Mouse (Mus musculus): Measurements from ENCODE around the gene Peli3. TPM values are rescaled to one million over a fixed set of nuclear protein-coding genes. Genes with fewer than 3 reads are reported as not detected.
A peak's percentile ranks its signal among the peaks of the same experiment; 100 is the strongest.

Peli3 gene
- polyA plus RNA-seq, 1 experiment from 2014 or later = 10.7 TPM

DNA sequence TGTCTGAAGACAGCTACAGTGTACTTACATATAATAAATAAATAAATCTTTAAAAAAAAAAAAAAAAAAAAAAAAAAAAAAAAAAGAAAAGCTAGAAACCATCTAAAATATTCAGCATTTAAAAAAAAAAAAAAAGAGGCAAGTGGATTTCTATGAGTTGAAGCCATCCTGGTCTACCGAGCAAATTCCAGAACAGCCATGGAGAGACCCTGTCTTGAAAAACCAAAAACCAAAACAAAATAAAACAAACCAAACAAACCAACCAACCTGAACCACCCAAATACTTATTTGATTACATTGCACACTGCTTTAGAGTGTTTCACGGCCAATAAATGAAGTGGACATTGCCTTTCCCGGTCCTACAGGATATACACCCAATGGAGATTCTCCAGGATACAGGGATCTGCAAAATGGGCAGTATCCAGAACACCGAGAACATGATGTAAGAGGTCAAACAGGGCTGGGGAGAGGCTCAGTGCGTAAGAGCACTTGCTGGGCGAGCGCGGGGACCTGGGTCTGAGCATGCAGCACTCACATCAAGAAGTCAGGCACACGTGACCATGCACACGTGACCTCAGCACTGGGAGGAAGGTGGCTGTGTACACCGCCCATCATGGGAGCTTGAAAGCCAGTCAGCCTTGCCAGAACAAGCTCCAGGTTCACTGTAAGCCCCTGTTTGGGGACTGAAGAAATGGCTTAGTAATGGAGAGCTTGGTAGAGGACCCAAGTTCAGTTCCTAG, 17.6 kb downstream of the Peli3 start:
- DNase-seq (no peak), ATAC-seq (ENCODE audit: low FRiP score, low TSS enrichment) (no peak)
- Histone ChIP-seq H3K27me3 (ENCODE audit: control insufficient read depth, insufficient read depth, low read length) (no peaks in the 10 kb centered on the region), H3K4me2 (ENCODE audit: low read length) (no peak overlapping the region), H3K4me1 (ENCODE audit: control insufficient read depth, insufficient read depth, low read length) (peaks cover 19% of the 10 kb centered on the region), H3K9ac (replicated peaks; ENCODE audit: low read length) (no peak overlapping the region), H3K4me3 (replicated peaks; ENCODE audit: low read depth, low read length) (no peak overlapping the region), H3K27ac (replicated peaks; ENCODE audit: low read depth, low read length) (no peak overlapping the region), H3K36me3 (ENCODE audit: control insufficient read depth, insufficient read depth, low read length) (peaks cover 58% of the 10 kb centered on the region), H3K9me3 (ENCODE audit: control insufficient read depth, low read length) (no peaks in the 10 kb centered on the region)
- WGBS = 96% methylated on average over 11 of the region's 11 CpGs

DNA sequence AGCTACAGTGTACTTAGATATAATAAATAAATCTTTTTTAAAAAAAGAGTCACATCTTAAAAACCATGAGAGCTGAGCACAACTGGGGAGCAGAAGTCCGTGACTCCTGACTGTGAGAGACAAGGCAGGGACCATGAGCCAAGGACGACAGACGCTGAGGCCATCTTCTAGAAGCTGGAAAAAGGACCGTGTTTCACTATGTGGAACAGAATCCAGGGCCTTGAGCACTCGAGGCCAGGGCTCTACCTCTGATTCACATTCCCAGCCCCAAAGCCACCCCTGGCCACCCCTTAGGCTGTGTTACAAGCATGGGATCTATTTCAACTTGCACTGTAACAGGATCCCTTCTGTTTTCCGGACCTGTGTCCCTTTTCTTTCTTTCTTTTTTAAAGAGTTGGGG, 23.3 kb downstream of the Peli3 start:
- Histone ChIP-seq H3K9me3 (ENCODE audit: control insufficient read depth, low read length) (no peaks in the 10 kb centered on the region), H3K36me3 (ENCODE audit: control insufficient read depth, insufficient read depth, low read length) (peaks cover 96% of the 10 kb centered on the region), H3K4me3 (replicated peaks; ENCODE audit: low read depth, low read length) (no peak overlapping the region), H3K4me2 (ENCODE audit: low read length) (no peak overlapping the region), H3K9ac (replicated peaks; ENCODE audit: low read length) (no peak overlapping the region), H3K4me1 (ENCODE audit: control insufficient read depth, insufficient read depth, low read length) (no peaks in the 10 kb centered on the region), H3K27me3 (ENCODE audit: control insufficient read depth, insufficient read depth, low read length) (no peaks in the 10 kb centered on the region), H3K27ac (replicated peaks; ENCODE audit: low read depth, low read length) (no peak overlapping the region)
- no peak for DNase-seq
- WGBS = 88% methylated on average over 6 of the region's 6 CpGs
- ATAC-seq (ENCODE audit: low FRiP score, low TSS enrichment) = no peak

DNA sequence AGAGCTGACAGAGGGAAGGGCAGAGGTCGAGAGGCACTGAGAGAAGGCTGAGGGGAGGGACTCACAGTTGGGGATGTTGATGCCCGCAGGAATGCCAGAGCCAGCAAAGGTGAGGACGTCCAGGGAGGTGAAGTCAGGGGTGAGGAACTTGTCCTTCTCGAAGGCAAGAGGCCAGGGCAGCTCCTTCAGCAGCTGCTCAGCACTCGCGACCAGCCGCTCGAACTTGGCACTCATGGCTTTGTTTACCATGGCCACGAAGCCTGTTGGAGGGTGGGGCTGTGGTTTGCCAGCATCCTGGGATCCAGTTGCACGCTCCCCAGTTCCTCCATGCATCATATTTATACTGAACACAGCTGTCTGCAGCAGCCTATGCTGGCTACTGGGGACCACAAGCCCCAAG, 26.1 kb downstream of the Peli3 start:
- Histone ChIP-seq H3K36me3 (ENCODE audit: control insufficient read depth, insufficient read depth, low read length) (peaks cover 98% of the 10 kb centered on the region), H3K4me3 (replicated peaks; ENCODE audit: low read depth, low read length) (no peak overlapping the region)
- WGBS = 86% methylated on average over 10 of the region's 10 CpGs

DNA sequence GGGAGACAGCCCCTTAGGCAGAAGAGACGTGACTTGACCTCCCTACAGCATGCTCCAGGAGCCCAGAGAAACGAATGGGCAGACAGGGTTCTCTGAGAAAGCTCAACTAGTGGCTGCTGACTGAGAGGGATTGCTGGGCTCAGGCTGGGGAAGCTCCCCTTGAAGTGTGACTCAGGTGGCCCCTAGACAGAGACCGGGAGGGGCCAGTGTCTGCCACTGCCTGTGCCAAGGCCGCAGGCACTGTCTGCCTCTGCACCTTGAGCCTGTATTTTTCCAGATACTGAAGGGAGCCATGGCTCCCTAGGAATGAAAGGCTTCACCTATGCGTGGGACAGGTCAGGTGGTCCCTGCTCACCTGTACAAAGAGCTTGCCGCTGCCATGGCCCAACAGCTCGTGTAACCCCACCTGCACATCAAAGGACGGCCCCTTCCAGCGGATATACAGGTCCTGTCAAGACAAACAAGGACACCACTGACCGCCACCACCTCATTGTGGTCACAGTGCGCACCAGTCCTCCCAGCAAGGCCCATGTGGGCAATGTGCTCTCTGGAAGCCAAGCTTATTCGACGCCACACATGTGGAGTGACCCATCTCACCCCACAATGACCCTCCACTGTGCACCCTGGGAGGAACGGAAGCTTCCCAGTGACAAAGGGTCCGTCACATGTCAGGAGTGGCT, 26.9 kb downstream of the Peli3 start:
- no peak overlapping the region for H3K9ac ChIP-seq (replicated peaks; ENCODE audit: low read length)
- H3K27ac ChIP-seq (replicated peaks; ENCODE audit: low read depth, low read length) = no peak overlapping the region
- no peaks in the 10 kb centered on the region for H3K9me3 ChIP-seq (ENCODE audit: control insufficient read depth, low read length)
- H3K4me3 ChIP-seq (replicated peaks; ENCODE audit: low read depth, low read length) = no peak overlapping the region
- peaks cover 98% of the 10 kb centered on the region for H3K36me3 ChIP-seq (ENCODE audit: control insufficient read depth, insufficient read depth, low read length)
- no peaks in the 10 kb centered on the region for H3K4me1 ChIP-seq (ENCODE audit: control insufficient read depth, insufficient read depth, low read length)
- H3K27me3 ChIP-seq (ENCODE audit: control insufficient read depth, insufficient read depth, low read length) = no peaks in the 10 kb centered on the region
- WGBS = 93% methylated on average over 15 of the region's 15 CpGs
- H3K4me2 ChIP-seq (ENCODE audit: low read length) = no peak overlapping the region
- ATAC-seq (ENCODE audit: low FRiP score, low TSS enrichment) = no peak
- DNase-seq = no peak

More for the DNA sequence above, 26.1 kb downstream of the Peli3 start:
- no peak overlapping the region for H3K9ac ChIP-seq (replicated peaks; ENCODE audit: low read length)
- H3K27me3 ChIP-seq (ENCODE audit: control insufficient read depth, insufficient read depth, low read length) = no peaks in the 10 kb centered on the region
- no peaks in the 10 kb centered on the region for H3K9me3 ChIP-seq (ENCODE audit: control insufficient read depth, low read length)
- H3K4me2 ChIP-seq (ENCODE audit: low read length) = no peak overlapping the region
- no peaks in the 10 kb centered on the region for H3K4me1 ChIP-seq (ENCODE audit: control insufficient read depth, insufficient read depth, low read length)
- ATAC-seq (ENCODE audit: low FRiP score, low TSS enrichment) (no peak), DNase-seq (no peak)
- no peak overlapping the region for H3K27ac ChIP-seq (replicated peaks; ENCODE audit: low read depth, low read length)

DNA sequence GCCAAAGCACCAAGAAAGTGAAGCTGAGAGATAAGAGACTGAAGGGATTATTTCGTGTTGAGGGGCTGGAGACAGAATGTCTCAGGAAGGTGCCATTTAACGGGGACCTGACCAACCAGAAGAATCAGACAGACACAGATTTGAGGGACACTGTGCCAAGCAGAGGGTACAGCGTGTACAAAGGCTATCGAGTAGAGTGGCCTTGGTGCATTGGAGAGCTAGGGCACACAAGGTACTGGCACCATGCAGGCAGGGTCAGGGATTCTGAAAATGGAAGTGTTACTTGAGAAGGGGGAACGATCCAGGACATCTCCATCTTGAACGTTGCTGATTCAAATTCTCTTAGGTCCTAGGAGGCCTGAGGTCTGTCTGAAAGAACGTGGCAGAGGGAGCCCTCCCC, 33.6 kb downstream of the Peli3 start:
- Histone ChIP-seq H3K27ac (replicated peaks; ENCODE audit: low read depth, low read length) (no peak overlapping the region), H3K27me3 (ENCODE audit: control insufficient read depth, insufficient read depth, low read length) (no peaks in the 10 kb centered on the region), H3K4me3 (replicated peaks; ENCODE audit: low read depth, low read length) (no peak overlapping the region), H3K9ac (replicated peaks; ENCODE audit: low read length) (no peak overlapping the region), H3K36me3 (ENCODE audit: control insufficient read depth, insufficient read depth, low read length) (peaks cover 71% of the 10 kb centered on the region), H3K9me3 (ENCODE audit: control insufficient read depth, low read length) (no peaks in the 10 kb centered on the region), H3K4me1 (ENCODE audit: control insufficient read depth, insufficient read depth, low read length) (peaks cover 10% of the 10 kb centered on the region; the same call in 1 of the 2 replicates), H3K4me2 (ENCODE audit: low read length) (no peak overlapping the region)
- DNase-seq (no peak), ATAC-seq (ENCODE audit: low FRiP score, low TSS enrichment) (no peak)
- WGBS = 96% methylated on average over 7 of the region's 7 CpGs

DNA sequence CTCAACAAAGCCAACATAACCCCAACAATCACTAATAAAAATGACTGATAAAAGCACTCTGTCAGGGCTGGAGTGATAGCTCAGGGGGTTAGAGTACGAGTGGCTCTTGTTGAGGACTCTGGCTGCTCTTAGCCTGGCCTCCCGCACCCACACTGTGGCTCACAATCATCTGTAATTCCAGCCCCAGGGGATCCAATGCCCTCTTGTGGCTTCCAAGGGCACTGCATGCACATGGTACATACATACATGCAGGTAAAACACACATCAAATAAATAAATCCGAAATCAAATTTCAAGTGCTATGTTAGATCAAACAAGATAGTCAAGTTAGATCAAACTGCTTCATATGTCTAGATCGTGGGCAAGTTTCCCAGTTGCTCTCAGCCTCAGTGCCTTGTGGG, 34.8 kb downstream of the Peli3 start:
- ATAC-seq (ENCODE audit: low FRiP score, low TSS enrichment) = no peak
- Histone ChIP-seq H3K27ac (replicated peaks; ENCODE audit: low read depth, low read length) (no peak overlapping the region), H3K4me1 (ENCODE audit: control insufficient read depth, insufficient read depth, low read length) (peaks cover 10% of the 10 kb centered on the region; the same call in 1 of the 2 replicates), H3K9ac (replicated peaks; ENCODE audit: low read length) (no peak overlapping the region), H3K4me3 (replicated peaks; ENCODE audit: low read depth, low read length) (no peak overlapping the region), H3K4me2 (ENCODE audit: low read length) (no peak overlapping the region), H3K9me3 (ENCODE audit: control insufficient read depth, low read length) (no peaks in the 10 kb centered on the region), H3K27me3 (ENCODE audit: control insufficient read depth, insufficient read depth, low read length) (no peaks in the 10 kb centered on the region), H3K36me3 (ENCODE audit: control insufficient read depth, insufficient read depth, low read length) (peaks cover 65% of the 10 kb centered on the region)
- 88% methylated on average over 4 of the region's 4 CpGs for WGBS
- DNase-seq = peak; percentile 49

DNA sequence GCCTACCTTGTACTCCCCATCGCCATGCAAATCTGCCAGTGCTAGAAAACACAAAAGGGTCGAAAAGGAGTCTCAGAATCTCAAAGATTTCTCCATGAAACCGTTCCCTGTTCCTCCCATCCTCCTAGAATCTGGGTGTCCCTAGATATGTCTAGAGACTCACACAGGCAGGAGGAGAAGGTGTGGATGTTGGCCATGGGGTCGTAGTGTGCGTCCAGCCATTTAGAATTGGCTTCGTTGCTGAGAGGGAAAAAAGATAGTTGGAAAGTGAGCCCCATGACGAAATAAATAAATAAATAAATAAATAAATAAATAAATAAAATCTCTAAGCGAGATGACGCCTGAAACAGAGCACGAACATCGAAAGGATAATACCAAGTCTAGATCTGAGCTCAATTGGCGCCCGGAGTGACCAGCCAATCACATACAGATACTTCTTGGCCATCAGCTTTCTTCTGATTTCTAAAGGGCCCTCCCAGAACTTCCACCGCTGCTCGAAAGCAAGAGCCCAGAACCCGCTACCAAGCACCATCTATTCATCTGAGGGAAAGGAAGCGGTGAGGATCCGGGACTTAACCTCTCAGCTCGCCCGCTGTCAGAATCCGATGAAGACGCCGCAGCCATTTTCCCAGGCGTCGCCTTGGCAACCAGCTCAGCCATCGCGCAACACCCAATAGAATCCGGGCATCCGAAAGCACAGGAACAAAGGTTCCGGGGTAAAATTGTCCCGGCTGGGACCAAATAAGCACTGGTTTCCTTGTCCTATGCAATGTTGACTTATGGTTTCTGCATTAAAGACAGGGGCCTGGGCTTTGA, 36.7 kb downstream of the Peli3 start, which contains the start of gene Bbs1:
Gene Bbs1, minus strand, starts transcription at position 650 of the 816 bp plus-strand sequence.
- Histone ChIP-seq H3K9ac (replicated peaks; ENCODE audit: low read length) (peak within 1 kb of the TSS; percentile 71), H3K9me3 (ENCODE audit: control insufficient read depth, low read length) (no peaks in the 10 kb centered on the region), H3K4me1 (ENCODE audit: control insufficient read depth, insufficient read depth, low read length) (peaks cover 10% of the 10 kb centered on the region; the same call in 1 of the 2 replicates), H3K36me3 (ENCODE audit: control insufficient read depth, insufficient read depth, low read length) (peaks cover 62% of the 10 kb centered on the region), H3K27ac (replicated peaks; ENCODE audit: low read depth, low read length) (peak within 1 kb of the TSS; percentile 81), H3K27me3 (ENCODE audit: control insufficient read depth, insufficient read depth, low read length) (no peaks in the 10 kb centered on the region), H3K4me2 (ENCODE audit: low read length) (peak within 1 kb of the TSS; percentile 82), H3K4me3 (replicated peaks; ENCODE audit: low read depth, low read length) (peak within 1 kb of the TSS; percentile 67)
- DNase-seq (peak; percentile 94), ATAC-seq (ENCODE audit: low FRiP score, low TSS enrichment) (peak; percentile 78; the same call in 1 of the 2 replicates)
- 7% methylated on average over 31 of the region's 31 CpGs for WGBS

DNA sequence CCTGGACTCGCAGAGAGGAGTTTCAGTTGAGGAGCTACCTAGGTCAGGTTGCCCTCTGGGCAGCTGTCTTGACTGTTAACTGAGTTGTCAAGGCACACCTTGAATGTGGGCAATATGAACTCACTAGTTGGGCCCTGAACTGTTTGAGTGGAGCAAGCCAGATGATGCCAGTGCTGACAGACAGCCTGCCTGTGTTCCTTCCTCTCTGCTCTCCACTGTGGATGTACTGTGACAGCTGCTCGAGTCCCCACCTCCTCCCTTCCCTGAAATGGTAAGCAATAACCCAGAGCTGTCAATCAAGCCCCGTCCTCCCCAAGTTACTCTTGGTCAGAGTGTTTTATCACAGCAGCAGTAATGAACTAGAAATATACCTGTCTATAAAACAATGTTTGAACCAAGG, 43.0 kb downstream of the Peli3 start:
- H3K27me3 ChIP-seq (ENCODE audit: control insufficient read depth, insufficient read depth, low read length) = no peaks in the 10 kb centered on the region
- DNase-seq = no peak

More for the DNA sequence above, 43.0 kb downstream of the Peli3 start:
- Histone ChIP-seq H3K9ac (replicated peaks; ENCODE audit: low read length) (no peak overlapping the region), H3K4me2 (ENCODE audit: low read length) (no peak overlapping the region), H3K4me1 (ENCODE audit: control insufficient read depth, insufficient read depth, low read length) (no peaks in the 10 kb centered on the region), H3K27ac (replicated peaks; ENCODE audit: low read depth, low read length) (no peak overlapping the region), H3K4me3 (replicated peaks; ENCODE audit: low read depth, low read length) (no peak overlapping the region), H3K9me3 (ENCODE audit: control insufficient read depth, low read length) (no peaks in the 10 kb centered on the region), H3K36me3 (ENCODE audit: control insufficient read depth, insufficient read depth, low read length) (peaks cover 62% of the 10 kb centered on the region)
- ATAC-seq (ENCODE audit: low FRiP score, low TSS enrichment) = no peak
- 87% methylated on average over 3 of the region's 3 CpGs for WGBS

All from midbrain, embryonic 14.5 days (tissue).